Mouse (Mus musculus) adrenal gland (tissue): ENCODE results near the gene Matn1.

Experiments used
- intact Hi-C: fragments of 180-260 bp; cut with DNase I; formaldehyde crosslinking; loops from one replicate; pipeline ENCODE4 v1.15.1; 2025
- long read RNA-seq, 2 experiments: library from polyadenylated mRNA; unstranded; transcript quantifications; one replicate each; pipeline ENCODE4 v2.0.0; 2020; ENCODE audit warnings: borderline replicate concordance in 1 of 2; ENCODE audit not compliant: insufficient replicate concordance in 1 of 2

The Matn1 gene
- long read RNA-seq, experiment 1, result 0 reads
- long read RNA-seq, experiment 2, result 0 reads

- intact Hi-C loops, result loop anchor here (5.0 kb wide), 1 partner anchor 157 kb away; no protein-coding TSS in a partner anchor
Measured at GRCm38 (mm10) chr4:130944112-130944511, at the start of gene Matn1. TSS of gene Matn1 (plus strand) at chr4:130944385.

- intact Hi-C loops, result no loop called here
Measured at GRCm38 (mm10) chr4:130895701-130896100, 48.5 kb upstream of the Matn1 start.

- intact Hi-C loops, result no loop called here
Measured at GRCm38 (mm10) chr4:130896372-130896771, 47.8 kb upstream of the Matn1 start.

- intact Hi-C loops, result no loop called here
Measured at GRCm38 (mm10) chr4:130899383-130899781, 44.8 kb upstream of the Matn1 start.

GRCm38 (mm10) chr4:130899782-130900427, 44.3 kb upstream of the Matn1 start:
- intact Hi-C loops, result no loop called here

- intact Hi-C loops, result no loop called here
Measured at GRCm38 (mm10) chr4:130900746-130901145, 43.4 kb upstream of the Matn1 start.

GRCm38 (mm10) chr4:130902289-130902781, 41.9 kb upstream of the Matn1 start:
- intact Hi-C loops, result no loop called here

GRCm38 (mm10) chr4:130905025-130905424, 39.2 kb upstream of the Matn1 start:
- intact Hi-C loops, result no loop called here

GRCm38 (mm10) chr4:130905882-130906281, 38.3 kb upstream of the Matn1 start:
- intact Hi-C loops, result no loop called here

- intact Hi-C loops, result no loop called here
Measured at GRCm38 (mm10) chr4:130906296-130906695, 37.9 kb upstream of the Matn1 start.

GRCm38 (mm10) chr4:130907200-130908069, 36.8 kb upstream of the Matn1 start:
- intact Hi-C loops, result no loop called here

GRCm38 (mm10) chr4:130908133-130908532, 36.1 kb upstream of the Matn1 start:
- intact Hi-C loops, result no loop called here

GRCm38 (mm10) chr4:130909167-130909874, 34.9 kb upstream of the Matn1 start:
- intact Hi-C loops, result no loop called here

- intact Hi-C loops, result no loop called here
Measured at GRCm38 (mm10) chr4:130910666-130911065, 33.5 kb upstream of the Matn1 start.

GRCm38 (mm10) chr4:130912626-130913025, 31.6 kb upstream of the Matn1 start:
- intact Hi-C loops, result no loop called here

GRCm38 (mm10) chr4:130913077-130913476, 31.1 kb upstream of the Matn1 start, which contains the start of gene Laptm5:
TSS of gene Laptm5 (plus strand) at chr4:130913125.
- intact Hi-C loops, result no loop called here

- intact Hi-C loops, result no loop called here
Measured at GRCm38 (mm10) chr4:130913511-130913910, 30.7 kb upstream of the Matn1 start.

- intact Hi-C loops, result no loop called here
Measured at GRCm38 (mm10) chr4:130914011-130914410, 30.2 kb upstream of the Matn1 start.

GRCm38 (mm10) chr4:130914527-130914926, 29.7 kb upstream of the Matn1 start:
- intact Hi-C loops, result no loop called here

- intact Hi-C loops, result no loop called here
Measured at GRCm38 (mm10) chr4:130915006-130915667, 29.0 kb upstream of the Matn1 start.

GRCm38 (mm10) chr4:130915668-130916035, 28.5 kb upstream of the Matn1 start:
- intact Hi-C loops, result no loop called here
